Mouse (Mus musculus) left cerebral cortex, postnatal 4 days (tissue): ENCODE data around the gene Rpap1. TPM values are rescaled to one million over a fixed set of nuclear protein-coding genes. Genes with fewer than 3 reads are reported as not detected.
"Not testable (repeated sequence)": the region's sequence is repeated elsewhere in the genome, so short reads cannot be mapped to it uniquely, and the experiment has no call there.

ENCODE experiments used
- DNase-seq: peaks from one replicate; pipeline ENCODE4 v3.0.0-alpha.2; 2022
- intact Hi-C: fragments of 180-260 bp; cut with DNase I; formaldehyde crosslinking; loops from one replicate; pipeline ENCODE4 v1.15.1; 2025
- total RNA-seq, 2 experiments: library from RNA; stranded (reverse); gene quantifications; 2 replicates each; pipeline ENCODE4 v1.2.3; 2021

Gene Rpap1
- total RNA-seq, 2 experiments from 2014 or later, result 17.6 to 18.4 TPM

DNA sequence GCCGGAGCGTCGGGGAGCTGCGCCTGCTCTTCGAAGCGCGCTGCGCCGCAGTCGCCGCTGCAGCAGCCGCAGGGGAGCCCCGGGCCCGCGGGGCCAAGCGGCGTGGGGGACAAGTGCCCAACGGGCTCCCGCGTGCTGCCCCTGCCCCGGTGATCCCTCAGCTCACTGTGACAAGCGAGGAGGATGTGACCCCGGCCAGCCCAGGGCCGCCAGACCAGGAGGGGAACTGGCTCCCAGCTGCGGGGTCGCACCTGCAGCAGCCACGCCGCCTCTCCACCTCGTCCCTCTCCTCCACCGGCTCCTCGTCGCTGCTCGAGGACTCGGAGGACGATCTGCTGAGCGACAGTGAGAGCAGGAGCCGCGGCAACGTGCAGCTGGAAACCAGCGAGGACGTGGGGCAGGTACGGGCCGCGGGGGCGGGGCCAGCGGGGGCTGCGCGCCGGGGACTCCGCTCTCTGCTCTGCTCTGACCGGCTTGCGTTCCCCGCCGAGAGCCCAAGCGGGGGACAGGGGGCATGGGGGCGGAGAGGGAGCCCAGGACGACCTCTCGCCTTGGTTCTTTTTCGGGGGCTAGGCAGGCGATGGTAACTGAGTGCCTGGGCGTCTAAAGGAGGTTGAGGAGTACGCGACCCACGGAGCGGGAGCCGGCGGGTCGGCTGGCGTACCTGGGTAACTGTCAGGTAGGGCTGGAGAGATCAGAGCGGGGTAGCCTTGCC lies 44.7 kb downstream of the Rpap1 start:
- intact Hi-C loops, result no loop called here

DNA sequence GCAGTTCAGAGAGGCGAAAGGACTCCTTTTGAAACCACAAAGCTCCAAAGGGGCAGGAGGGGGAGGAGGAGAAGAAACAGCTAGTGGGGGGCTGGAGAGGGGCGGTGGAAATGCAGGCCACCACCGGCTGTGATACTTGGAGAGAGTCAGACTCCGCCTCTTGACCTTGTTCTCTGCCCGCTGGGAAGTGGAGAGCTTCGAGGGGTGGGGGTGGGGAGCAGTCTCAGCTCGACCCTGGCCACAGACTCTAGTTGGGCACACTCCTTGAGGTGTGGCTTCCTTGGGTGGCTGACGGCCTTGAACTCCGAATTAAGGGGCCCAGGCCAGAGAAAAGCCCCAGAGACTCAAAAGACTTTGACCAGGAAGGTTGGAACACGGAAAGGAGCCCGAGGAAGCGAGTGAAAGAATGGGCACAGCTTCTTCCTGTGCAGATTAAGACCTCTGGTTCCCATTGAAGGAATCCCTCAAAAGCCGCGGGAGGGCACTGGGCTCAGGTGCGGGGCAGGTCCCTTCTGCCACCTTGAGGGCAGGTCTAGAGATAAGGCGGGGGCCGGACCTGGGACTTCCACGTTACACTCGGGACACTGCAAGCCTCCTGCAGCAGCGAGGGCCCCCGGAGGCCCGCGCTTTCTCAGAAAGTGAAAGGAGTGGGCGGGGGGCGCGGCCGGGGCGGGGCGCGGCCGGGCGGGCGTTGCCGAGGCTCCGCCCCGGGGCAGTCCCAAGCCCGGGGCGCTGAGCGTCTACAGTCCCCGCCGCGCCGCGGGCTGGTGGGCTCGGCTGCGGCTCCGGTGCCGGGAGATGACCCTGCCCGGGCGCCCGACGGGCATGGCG lies 45.5 kb downstream of the Rpap1 start, which contains the start of gene Itpka:
Gene Itpka (plus strand): TSS at position 757 of the 831 bp plus-strand sequence.
- DNase-seq, result peak; percentile 48
- intact Hi-C loops, result no loop called here

More for the DNA sequence above, 44.7 kb downstream of the Rpap1 start:
- no peak for DNase-seq

DNA sequence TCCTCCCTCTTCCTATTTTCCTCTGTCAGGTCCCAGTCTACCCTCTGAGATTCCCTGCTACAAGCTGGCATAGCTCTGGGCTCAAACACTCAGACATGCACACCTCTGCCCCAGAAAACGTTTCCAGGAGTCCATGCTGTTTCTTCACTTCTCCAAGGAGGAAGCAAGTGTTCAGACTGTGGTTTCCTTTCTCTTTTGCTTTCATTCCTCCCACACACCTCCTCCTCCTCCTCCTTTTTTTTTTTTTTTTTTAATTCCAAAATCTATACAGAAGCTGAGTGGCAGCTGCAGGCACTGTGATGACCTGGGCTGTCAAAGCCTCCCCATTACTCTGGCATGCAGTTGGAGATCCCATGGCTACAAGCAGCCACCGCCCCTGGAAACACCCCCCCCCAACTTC lies 46.8 kb downstream of the Rpap1 start:
- intact Hi-C loops, result no loop called here
- no peak for DNase-seq

DNA sequence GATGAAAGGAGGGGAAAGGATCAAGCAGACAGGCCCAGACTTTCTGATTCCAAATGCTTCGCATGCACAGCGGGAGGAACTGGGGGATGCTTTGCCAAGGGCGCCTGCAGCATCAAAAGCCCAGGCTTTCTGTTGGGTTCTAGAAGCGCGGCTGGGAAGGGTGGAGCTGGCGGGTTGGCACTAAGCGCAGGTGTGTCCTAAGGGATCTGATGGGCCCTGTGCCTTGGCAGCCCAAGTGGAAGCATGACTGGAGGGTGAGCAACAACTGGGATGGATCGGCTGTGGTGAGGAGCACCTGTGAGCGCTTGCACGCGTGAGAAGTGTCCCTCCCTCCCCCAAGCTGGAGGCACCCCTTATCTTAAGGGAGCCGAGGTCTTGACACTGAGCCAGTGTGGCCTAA lies 50.2 kb downstream of the Rpap1 start:
- no peak for DNase-seq
- intact Hi-C loops, result no loop called here

DNA sequence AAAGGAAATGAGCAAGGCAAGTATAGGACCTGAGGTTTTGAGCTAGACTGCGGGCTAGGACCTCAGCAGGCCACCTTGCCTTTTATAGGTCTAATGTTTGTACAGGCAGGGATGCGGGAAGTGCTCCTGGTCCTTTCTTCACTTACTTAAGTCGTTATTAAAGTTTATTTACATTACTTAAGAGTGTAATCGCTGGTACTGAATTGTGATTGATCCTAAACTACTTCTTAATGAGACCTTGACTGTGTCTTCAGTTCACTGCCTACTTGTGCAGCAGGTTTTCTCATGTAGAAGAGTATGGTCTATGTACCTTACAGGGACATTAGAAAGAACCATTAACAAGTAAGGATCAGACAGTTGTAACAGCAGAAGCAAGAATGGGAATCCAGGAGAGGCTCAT lies 56.6 kb downstream of the Rpap1 start:
- intact Hi-C loops, result no loop called here
- DNase-seq, result no peak

DNA sequence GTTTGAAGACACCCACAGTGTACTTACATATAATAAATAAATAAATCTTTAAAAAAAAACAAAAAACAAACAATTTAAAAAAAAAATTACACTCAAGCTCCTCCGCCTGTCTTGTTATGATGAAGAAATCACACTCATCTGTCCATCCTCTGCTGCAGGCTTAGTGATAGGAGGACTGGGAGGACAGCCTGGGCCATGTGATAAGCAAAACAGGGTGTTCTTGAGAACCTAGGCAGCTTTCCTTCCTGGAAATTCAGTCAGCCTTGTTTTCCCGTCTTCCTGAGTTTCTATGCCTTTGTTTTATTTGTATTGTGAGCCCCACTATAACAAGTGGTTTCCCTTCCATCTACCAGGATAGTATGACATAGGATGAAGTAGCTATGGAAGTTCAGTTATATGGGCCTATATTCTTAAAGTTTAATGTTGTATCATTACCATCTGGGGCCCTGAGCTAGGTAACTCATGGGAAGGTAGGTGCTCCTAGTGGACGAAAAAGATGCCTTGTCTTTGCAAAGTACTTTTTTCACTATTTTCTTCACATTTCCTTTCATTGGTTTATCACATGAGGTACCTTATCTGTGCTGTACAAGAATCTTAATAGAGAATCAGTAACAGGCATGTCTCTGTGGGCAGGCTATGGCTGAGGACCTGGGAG lies 59.4 kb downstream of the Rpap1 start:
- no peak for DNase-seq
- intact Hi-C loops, result no loop called here

DNA sequence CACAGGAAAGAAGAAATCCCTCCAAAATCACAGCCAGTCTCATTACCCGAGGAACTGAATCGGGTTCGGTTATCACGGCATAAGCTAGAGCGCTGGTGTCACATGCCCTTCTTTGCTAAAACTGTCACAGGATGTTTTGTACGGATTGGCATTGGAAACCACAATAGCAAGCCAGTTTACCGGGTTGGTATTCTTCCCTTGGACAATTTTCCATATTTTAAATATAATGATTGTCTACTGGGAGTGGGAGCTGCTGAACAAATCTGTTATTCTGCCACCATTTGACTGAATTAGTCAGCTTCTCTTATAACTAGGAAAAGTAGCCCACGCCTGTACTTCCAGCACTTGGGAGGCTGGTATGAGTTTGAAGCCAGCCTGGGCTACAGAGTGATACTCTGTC lies 66.3 kb downstream of the Rpap1 start:
- DNase-seq, result no peak
- intact Hi-C loops, result no loop called here

DNA sequence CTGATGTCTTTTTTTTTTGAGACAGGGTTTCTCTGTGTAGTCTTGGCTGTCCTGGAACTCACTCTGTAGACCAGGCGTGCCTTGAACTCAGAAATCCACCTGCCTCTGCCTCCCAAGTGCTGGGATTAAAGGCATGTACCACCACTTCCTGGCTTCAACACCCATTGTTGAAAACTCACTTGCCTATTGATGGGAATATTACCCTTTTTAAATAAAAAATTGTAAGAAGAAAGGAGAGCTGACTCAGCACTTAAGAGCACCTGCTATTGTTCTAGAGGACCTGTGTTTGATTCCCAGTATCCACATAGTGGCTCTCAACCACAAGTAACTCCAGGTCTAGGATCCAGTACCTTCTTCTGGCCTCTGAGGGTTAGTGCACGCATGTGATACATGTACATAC lies 71.5 kb downstream of the Rpap1 start:
- intact Hi-C loops, DNase-seq: not testable (repeated sequence)

Other genes with a start within 250 kb of the Rpap1 start
- 1 to 10 TPM in 1 of 2 experiments, under 1 TPM in 1; 0.85 to 1.6 TPM for gene Exd1, start 239.9 kb downstream of the Rpap1 start, total RNA-seq
- gene Chp1, start 239.8 kb downstream of the Rpap1 start, total RNA-seq, result 10 to 100 TPM; 77.2 to 81.3 TPM
- gene Nusap1, start 169.2 kb downstream of the Rpap1 start, total RNA-seq, result 1 to 10 TPM; 4.6 to 4.8 TPM
- 1 to 10 TPM; 2.4 to 2.8 TPM for gene Oip5, start 169.1 kb downstream of the Rpap1 start, total RNA-seq
- gene Ndufaf1, start 124.7 kb downstream of the Rpap1 start, total RNA-seq, result 10 to 100 TPM; 22.0 to 25.0 TPM
- gene Rtf1, start 112.5 kb downstream of the Rpap1 start, total RNA-seq, result 10 to 100 TPM; 65.7 to 69.5 TPM
- gene Itpka, start 45.2 kb downstream of the Rpap1 start, total RNA-seq, result 10 to 100 TPM; 15.1 to 19.5 TPM
- 1 to 10 TPM; 1.3 to 2.3 TPM for gene Ltk, start 27.1 kb downstream of the Rpap1 start, total RNA-seq
- 10 to 100 TPM; 40.9 to 50.9 TPM for gene Tyro3, start 10.2 kb upstream of the Rpap1 start, total RNA-seq
- 10 to 100 TPM; 74.8 to 75.1 TPM for gene Mga, start 109.7 kb upstream of the Rpap1 start, total RNA-seq
- gene Mapkbp1, start 185.2 kb upstream of the Rpap1 start, total RNA-seq, result 10 to 100 TPM; 81.6 to 85.0 TPM
- 10 to 100 TPM; 10.2 to 11.1 TPM for gene Jmjd7, start 239.9 kb upstream of the Rpap1 start, total RNA-seq
- gene Gm28042, start 240.0 kb upstream of the Rpap1 start, total RNA-seq, result 1 to 10 TPM; 3.7 to 5.4 TPM
- 1 to 10 TPM; 7.1 to 8.1 TPM for gene Pla2g4b, start 245.9 kb upstream of the Rpap1 start, total RNA-seq